Mouse (Mus musculus) ES-E14 (cell line): ENCODE results near the gene Mfap3l. TPM values are rescaled to one million over a fixed set of nuclear protein-coding genes. Genes with fewer than 3 reads are reported as not detected.

Experiments
- DNase-seq: peaks from one replicate; pipeline ENCODE4 v3.0.0-alpha.2; 2013; ENCODE audit warnings: low read depth, low spot score
- H3K27ac ChIP-seq: 2 replicates; pipeline ENCODE4 v1.5.1; 2012; ENCODE audit warnings: low read depth, mild to moderate bottlenecking, low read length, moderate library complexity, mixed read lengths; ENCODE audit not compliant: poor library complexity, insufficient read depth, severe bottlenecking
- H3K36me3 ChIP-seq: 2 replicates; pipeline ENCODE4 v1.6.1; 2012; ENCODE audit warnings: mild to moderate bottlenecking, low read length, moderate library complexity, mixed read lengths; ENCODE audit not compliant: control insufficient read depth, poor library complexity, insufficient read depth, severe bottlenecking
- H3K4me1 ChIP-seq, 2 experiments: fragments of 150-350 bp in 1 of 2; sonication (generic) in 1 of 2; 2 replicates each; pipeline ENCODE4 v1.6.1; 2012; ENCODE audit warnings: low read length in 2 of 2, mild to moderate bottlenecking in 1 of 2, mixed read lengths in 1 of 2; ENCODE audit not compliant: control insufficient read depth in 2 of 2, insufficient read depth in 2 of 2, poor library complexity in 1 of 2
- H3K4me3 ChIP-seq, 2 experiments: fragments of 150-350 bp in 1 of 2; sonication (generic) in 1 of 2; 2 replicates each; pipeline ENCODE4 v1.5.1; 2012; ENCODE audit warnings: low read length in 2 of 2, low read depth in 1 of 2, mild to moderate bottlenecking in 1 of 2, mixed read lengths in 1 of 2; ENCODE audit not compliant: insufficient read depth in 1 of 2, poor library complexity in 1 of 2, severe bottlenecking in 1 of 2
- H3K9ac ChIP-seq: 2 replicates; pipeline ENCODE4 v1.6.1; 2012; ENCODE audit warnings: low read depth, mild to moderate bottlenecking, low read length, mixed read lengths; ENCODE audit not compliant: poor library complexity, insufficient read depth, severe bottlenecking
- H3K9me3 ChIP-seq: fragments of 150-350 bp; sonication (generic); 2 replicates; pipeline ENCODE4 v1.6.1; 2012; ENCODE audit warnings: low read depth, mild to moderate bottlenecking, low read length; ENCODE audit not compliant: control insufficient read depth, insufficient read depth
- CHD2 ChIP-seq: IDR thresholded peaks from 2 replicates; pipeline ENCODE4 v1.6.1; 2014; ENCODE audit warnings: mild to moderate bottlenecking, low read depth, low read length, inconsistent platforms
- HCFC1 ChIP-seq: IDR thresholded peaks from 2 replicates; pipeline ENCODE4 v1.6.1; 2012; ENCODE audit warnings: low read length, inconsistent platforms, borderline replicate concordance; ENCODE audit not compliant: insufficient read depth
- MAFK ChIP-seq: IDR thresholded peaks from 2 replicates; pipeline ENCODE4 v1.6.1; 2014; ENCODE audit warnings: mild to moderate bottlenecking, low read depth, low read length, inconsistent platforms; ENCODE audit not compliant: insufficient read depth
- ZC3H11A ChIP-seq: IDR thresholded peaks from 2 replicates; pipeline ENCODE4 v1.6.1; 2012; ENCODE audit warnings: low read depth, mild to moderate bottlenecking, inconsistent platforms, low read length, borderline replicate concordance
- ZNF384 ChIP-seq: IDR thresholded peaks from 2 replicates; pipeline ENCODE4 v1.6.1; 2012; ENCODE audit warnings: low read depth, low read length, inconsistent platforms
- in situ Hi-C, 2 experiments: fragments of 600-800 bp; cut with MboI; formaldehyde crosslinking; loops; one replicate each; pipeline ENCODE4 v1.15.1; 2025; ENCODE audit warnings: low sequenced_read_pairs in 2 of 2, inconsistent platforms in 1 of 2; ENCODE audit not compliant: unreplicated experiment in 2 of 2
- total RNA-seq: library from RNA; depleted of rRNA; stranded (reverse); fragments of 300-350 nt; gene quantifications from 2 replicates; pipeline ENCODE4 v1.2.3, GENCODE M21; 2012

The Mfap3l gene
- total RNA-seq, 1 experiment: 9.1 TPM

- H3K27ac ChIP-seq: no peak overlapping the region
- H3K9me3 ChIP-seq: no peaks in the 10 kb centered on the region
- in situ Hi-C loops: loop anchor here in 1 of 2 experiments (25.0 kb wide), 1 partner anchor 216 kb away; no protein-coding TSS in a partner anchor
- DNase-seq: no peak
- no peak overlapping the region for H3K4me3 ChIP-seq
- TF ChIP-seq MAFK (no peak), ZC3H11A (no peak), HCFC1 (no peak), ZNF384 (no peak), CHD2 (no peak)
- no peak overlapping the region for H3K9ac ChIP-seq
- no peaks in the 10 kb centered on the region for H3K4me1 ChIP-seq
- no peaks in the 10 kb centered on the region for H3K36me3 ChIP-seq
These were observed 13.3 kb downstream of the Mfap3l start for GRCm38 (mm10) chr8:60645911-60646310.

DNA sequence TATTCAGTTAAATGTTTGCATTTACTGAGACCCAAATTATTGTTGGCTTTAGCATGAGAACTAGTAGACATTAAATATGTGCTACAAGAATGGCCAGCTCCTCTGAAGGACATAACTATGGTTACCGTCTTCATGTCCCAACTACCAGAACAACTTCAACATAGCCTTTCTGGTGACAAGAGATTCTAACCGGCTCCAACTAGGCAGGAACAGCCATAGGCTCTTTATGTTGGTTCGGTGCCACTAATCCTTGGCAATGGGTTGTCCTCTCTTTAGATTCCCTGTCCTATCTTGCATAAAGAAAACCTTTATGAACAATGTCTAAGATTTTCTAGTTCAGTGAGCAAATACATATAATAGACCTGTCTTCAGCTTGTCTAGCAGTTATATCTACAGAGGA is 14.7 kb downstream of the Mfap3l start:
- TF ChIP-seq HCFC1 (no peak), MAFK (no peak), ZNF384 (no peak), CHD2 (no peak), ZC3H11A (no peak)
- Histone ChIP-seq H3K9ac (no peak overlapping the region), H3K9me3 (no peaks in the 10 kb centered on the region), H3K36me3 (no peaks in the 10 kb centered on the region), H3K4me1 (no peaks in the 10 kb centered on the region), H3K27ac (no peak overlapping the region), H3K4me3 (no peak overlapping the region)
- DNase-seq: no peak
- in situ Hi-C loops: loop anchor here in 1 of 2 experiments (25.0 kb wide), 1 partner anchor 215 kb away; no protein-coding TSS in a partner anchor

GRCm38 (mm10) chr8:60649081-60649480 is 16.5 kb downstream of the Mfap3l start:
- no peak for DNase-seq
- Histone ChIP-seq H3K27ac (no peak overlapping the region), H3K36me3 (no peaks in the 10 kb centered on the region), H3K4me3 (no peak overlapping the region), H3K4me1 (no peaks in the 10 kb centered on the region), H3K9ac (no peak overlapping the region), H3K9me3 (no peaks in the 10 kb centered on the region)
- TF ChIP-seq HCFC1: no peak
- TF ChIP-seq ZC3H11A: no peak
- no peak for TF ChIP-seq MAFK
- TF ChIP-seq ZNF384: no peak
- in situ Hi-C loops: loop anchor here in 1 of 2 experiments (25.0 kb wide), 1 partner anchor 213 kb away; no protein-coding TSS in a partner anchor

DNA sequence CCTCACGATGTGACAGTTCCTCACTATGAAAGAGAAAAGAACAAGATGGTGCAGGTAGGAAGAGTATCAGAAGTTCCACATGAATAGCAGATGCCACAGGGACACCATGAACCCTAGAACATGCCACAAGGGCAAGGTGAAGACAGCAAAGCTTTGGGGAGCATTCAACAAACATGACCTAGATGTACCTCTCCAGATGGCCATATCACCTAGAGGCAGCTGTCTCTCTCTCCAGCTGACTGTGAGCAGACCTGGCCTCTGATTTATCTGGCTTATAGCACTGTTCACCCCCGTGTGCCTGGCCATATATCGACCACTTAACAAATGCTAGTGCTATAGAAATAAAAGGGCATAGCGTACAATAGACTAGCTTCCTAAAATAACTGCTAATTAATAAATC is 17.5 kb downstream of the Mfap3l start:
- Histone ChIP-seq H3K9ac (no peak overlapping the region), H3K4me3 (no peak overlapping the region), H3K9me3 (no peaks in the 10 kb centered on the region), H3K4me1 (no peaks in the 10 kb centered on the region), H3K36me3 (no peaks in the 10 kb centered on the region), H3K27ac (no peak overlapping the region)
- in situ Hi-C loops: no loop called here
- TF ChIP-seq MAFK (no peak), ZNF384 (no peak), ZC3H11A (no peak)
- no peak for DNase-seq
